Comparison of ENCODE assay signal across 22 mouse cellular contexts in genomic region chr14:15119745-15120144, GRCm38 (mm10).
A peak's percentile ranks its signal among the peaks of the same experiment; 100 is the strongest.
DNase-seq lines count a peak whose midpoint lies in the region; ATAC-seq and TF ChIP-seq lines count a peak whose summit lies in the region.
"Had no signal": no experiment of that assay in that cellular context is flagged by ENCODE, and none has a peak within 500 bp of the region (broad histone marks: within the 10 kb centered on the region; RNA-seq: fewer than 3 reads in every experiment).

No protein-coding gene starts in this region.

- peak; percentile 11 for DNase-seq in cerebellum, adult 9-10 months
- DNase-seq in heart, postnatal 0 days (ENCODE audit: low spot score) = no peak
- no peak for DNase-seq in heart, postnatal 4 days
- DNase-seq in left cerebral cortex, postnatal 14 days (ENCODE audit: low spot score in 2 of 2) = peak; percentile 6 to 15
- DNase-seq in left cerebral cortex, adult 18-20 months (ENCODE audit: low spot score in 2 of 2) = no peak
- no peak for DNase-seq in CH12.LX (ENCODE audit: extremely low read depth)
- no peak for DNase-seq in spleen, postnatal 10 days (ENCODE audit: low spot score in 2 of 2)
- DNase-seq: adrenal gland, postnatal 36 days; cerebellum, postnatal 36 days; kidney, adult 11 months; kidney, postnatal 14 days; layer of hippocampus, adult 9-11 months had no signal

- dilution Hi-C loops in CH12.LX (cut with MboI; ENCODE audit: extremely low pct_ligation_motif_present, extremely low pct_unique_long_range_greater_than_20kb, low sequenced_read_pairs) = no loop called here

- H3K36me3 ChIP-seq in heart, postnatal 0 days (replicated peaks; ENCODE audit: control insufficient read depth, insufficient read depth, low read length) = no peaks in the 10 kb centered on the region
- H3K36me3 ChIP-seq in CH12.LX (replicated peaks in 1 of 2; ENCODE audit: control insufficient read depth in 1 of 2, insufficient read depth in 1 of 2, low read length in 1 of 2) = no peaks in the 10 kb centered on the region
- H3K36me3 ChIP-seq: embryonic facial prominence, embryonic 12.5 days; heart, embryonic 12.5 days; limb, embryonic 13.5 days; midbrain, embryonic 12.5 days had no signal

- no peak overlapping the region for H3K9ac ChIP-seq in heart, postnatal 0 days (replicated peaks; ENCODE audit: low read depth, low read length)
- H3K9ac ChIP-seq in CH12.LX (ENCODE audit: insufficient read depth, low read depth) = no peak overlapping the region
- H3K9ac ChIP-seq: embryonic facial prominence, embryonic 12.5 days; forebrain, embryonic 13.5 days; heart, embryonic 12.5 days; hindbrain, embryonic 14.5 days; limb, embryonic 13.5 days; liver, embryonic 14.5 days; midbrain, embryonic 12.5 days had no signal

- H3K9me3 ChIP-seq in heart, postnatal 0 days (replicated peaks; ENCODE audit: control insufficient read depth, low read length) = no peaks in the 10 kb centered on the region
- H3K9me3 ChIP-seq in CH12.LX (replicated peaks; ENCODE audit: low read length) = no peaks in the 10 kb centered on the region
- H3K9me3 ChIP-seq: embryonic facial prominence, embryonic 12.5 days; forebrain, embryonic 13.5 days; heart, embryonic 12.5 days; limb, embryonic 13.5 days; midbrain, embryonic 12.5 days had no signal

- in situ Hi-C loops in CH12.LX (cut with MboI; ENCODE audit: low pct_ligation_motif_present, low pct_unique_long_range_greater_than_20kb, low sequenced_read_pairs) = no loop called here

- no peak overlapping the region for H3K4me3 ChIP-seq in heart, postnatal 0 days (ENCODE audit: low read depth, low read length)
- H3K4me3 ChIP-seq in CH12.LX (replicated peaks in 1 of 3; ENCODE audit: low read depth in 2 of 3, low read length in 2 of 3, poor library complexity in 1 of 3) = no peak overlapping the region
- H3K4me3 ChIP-seq: embryonic facial prominence, embryonic 12.5 days; erythroblast, embryonic 14.5 days; forebrain, embryonic 13.5 days; heart, embryonic 12.5 days; limb, embryonic 13.5 days; midbrain, embryonic 12.5 days; myocyte had no signal

- H3K4me1 ChIP-seq in heart, postnatal 0 days (ENCODE audit: control insufficient read depth, insufficient read depth) = no peaks in the 10 kb centered on the region
- H3K4me1 ChIP-seq in CH12.LX (ENCODE audit: control insufficient read depth in 1 of 2, insufficient read depth in 2 of 2) = no peaks in the 10 kb centered on the region
- H3K4me1 ChIP-seq: embryonic facial prominence, embryonic 12.5 days; forebrain, embryonic 13.5 days; heart, embryonic 12.5 days; limb, embryonic 13.5 days; midbrain, embryonic 12.5 days had no signal

- intact Hi-C loops in left cerebral cortex, postnatal 14 days (cut with DNase I) = no loop called here

- ATAC-seq in cerebellum, adult (ENCODE audit: insufficient number of reproducible peaks, low FRiP score, low TSS enrichment) = no peak
- no peak for ATAC-seq in heart, postnatal 0 days (ENCODE audit: insufficient read depth, low read depth)
- ATAC-seq: forebrain, embryonic 13.5 days had no signal

- no peak for TF ChIP-seq POLR2A in CH12.LX (IDR thresholded peaks at IDR 0.05; ENCODE audit: low read depth, low read length)

- TF ChIP-seq EP300 in heart, postnatal 0 days (IDR thresholded peaks at IDR 0.05; ENCODE audit: low read depth) = no peak
- no peak for TF ChIP-seq EP300 in CH12.LX (IDR thresholded peaks at IDR 0.05; ENCODE audit: low read length)

- WGBS in heart, postnatal 0 days = 24% methylated on average over 2 of the region's 2 CpGs

- TF ChIP-seq RAD21 in CH12.LX (IDR thresholded peaks at IDR 0.05; ENCODE audit: low read depth, low read length) = no peak; the same call in none of the 2 replicates

- no peak overlapping the region for H3K27ac ChIP-seq in heart, postnatal 0 days (ENCODE audit: low read depth)
- H3K27ac ChIP-seq in CH12.LX (ENCODE audit: insufficient read depth, low read depth) = no peak overlapping the region
- H3K27ac ChIP-seq: embryonic facial prominence, embryonic 12.5 days; forebrain, embryonic 13.5 days; hindbrain, embryonic 14.5 days; limb, embryonic 13.5 days; liver, embryonic 14.5 days; midbrain, embryonic 12.5 days had no signal

- peak; percentile 29 for TF ChIP-seq CTCF in heart, postnatal 0 days (IDR thresholded peaks at IDR 0.05; ENCODE audit: low read depth)
- peak in 1 of 2 experiments; percentile 19; a peak in 1 of 4 replicates for TF ChIP-seq CTCF in CH12.LX (conservative IDR thresholded peaks at IDR 0.05 in 1 of 2, IDR thresholded peaks at IDR 0.05 in 1 of 2; ENCODE audit: low read depth in 2 of 2, low read length in 2 of 2)

- H3K79me2 ChIP-seq in CH12.LX (replicated peaks; ENCODE audit: control insufficient read depth, extremely low read depth, insufficient read depth, poor library complexity, severe bottlenecking) = no peaks in the 10 kb centered on the region

- H3K27me3 ChIP-seq in heart, postnatal 0 days (ENCODE audit: control insufficient read depth, insufficient read depth, low read length) = no peaks in the 10 kb centered on the region
- H3K27me3 ChIP-seq in CH12.LX (replicated peaks) = no peaks in the 10 kb centered on the region
- H3K27me3 ChIP-seq: embryonic facial prominence, embryonic 12.5 days; forebrain, embryonic 13.5 days; heart, embryonic 12.5 days; limb, embryonic 13.5 days; midbrain, embryonic 12.5 days had no signal

- no peak overlapping the region for H3K4me2 ChIP-seq in heart, postnatal 0 days (ENCODE audit: low read depth, low read length)
- H3K4me2 ChIP-seq in CH12.LX (ENCODE audit: insufficient read depth, low read depth, poor library complexity, severe bottlenecking) = no peak overlapping the region
- H3K4me2 ChIP-seq: embryonic facial prominence, embryonic 12.5 days; forebrain, embryonic 13.5 days; heart, embryonic 12.5 days; hindbrain, embryonic 14.5 days; limb, embryonic 13.5 days; midbrain, embryonic 12.5 days had no signal

TF ChIP-seq in CH12.LX, 34 proteins besides CTCF, POLR2A, EP300 and RAD21:
- no peak for TF ChIP-seq HCFC1 (IDR thresholded peaks at IDR 0.05; ENCODE audit: low read depth, low read length)
- peak; percentile 12; the same call in 1 of the 2 replicates for TF ChIP-seq SMC3 (IDR thresholded peaks at IDR 0.05; ENCODE audit: low read depth, low read length)
TF ChIP-seq in CH12.LX: peak in this region for 1.

Comparison
In these comparisons a context has a peak if more than half of its experiments do, and no peak if none do; other contexts are left out.
1. DNase-seq: peak in cerebellum, adult 9-10 months (single experiment) and left cerebral cortex, postnatal 14 days (2 of 2); none in heart, postnatal 0 days (single experiment), heart, postnatal 4 days (single experiment), left cerebral cortex, adult 18-20 months (0 of 2), CH12.LX (single experiment) and spleen, postnatal 10 days (0 of 2).